Mouse (Mus musculus) cerebellum, adult 9-11 months (tissue): ENCODE data around the gene Cep57l1.
"Not testable (repeated sequence)": the region's sequence is repeated elsewhere in the genome, so short reads cannot be mapped to it uniquely, and the experiment has no call there.

Experiments used
- DNase-seq: peaks from one replicate; pipeline ENCODE4 v3.0.0; 2022

Cep57l1 gene

DNA sequence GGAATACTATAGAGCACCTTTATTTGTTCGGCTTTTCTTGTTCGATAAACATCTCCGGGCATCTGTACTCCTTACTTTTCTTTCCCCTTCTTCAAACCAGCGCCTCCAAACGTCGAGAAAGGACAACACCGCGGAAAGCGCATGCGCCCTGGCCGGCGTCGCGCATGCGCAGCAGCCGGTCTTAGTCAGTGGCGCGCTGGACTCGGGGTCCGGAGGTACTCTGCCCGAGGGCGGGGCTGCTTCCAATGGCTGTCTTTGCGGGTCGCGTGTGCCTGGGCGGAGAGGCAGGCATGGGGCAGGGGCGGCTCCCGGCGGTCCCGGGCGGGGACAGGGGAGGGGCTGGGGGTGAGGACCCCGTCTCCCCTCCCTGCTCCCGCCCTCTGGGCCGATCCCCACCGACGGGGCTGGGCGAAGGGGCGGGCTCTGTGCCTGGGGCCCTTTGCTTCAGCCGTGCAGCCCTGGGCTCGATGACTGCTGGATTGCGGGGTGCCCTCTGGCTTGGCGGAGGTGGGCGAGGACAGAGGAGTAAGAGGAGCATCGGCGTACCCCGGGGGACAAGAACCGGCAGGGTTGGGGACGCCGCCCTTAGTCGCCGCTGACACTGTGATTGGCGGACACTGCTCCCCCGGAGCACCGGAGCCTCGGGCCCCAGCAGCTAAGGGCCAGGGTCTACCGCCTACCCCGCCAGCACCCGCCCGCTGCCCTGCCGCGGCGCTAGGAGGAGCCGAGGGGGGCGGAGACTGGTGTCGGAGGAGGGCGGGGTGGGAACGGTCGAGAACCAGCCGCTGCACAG lies at the start of gene Cep57l1, which contains the start of gene Sesn1:
Gene Cep57l1, minus strand, starts transcription at position 101 of the 793 bp plus-strand sequence.
Gene Sesn1, plus strand, starts transcription at position 165 of the 793 bp plus-strand sequence.
- DNase-seq, result peak; percentile 93

DNA sequence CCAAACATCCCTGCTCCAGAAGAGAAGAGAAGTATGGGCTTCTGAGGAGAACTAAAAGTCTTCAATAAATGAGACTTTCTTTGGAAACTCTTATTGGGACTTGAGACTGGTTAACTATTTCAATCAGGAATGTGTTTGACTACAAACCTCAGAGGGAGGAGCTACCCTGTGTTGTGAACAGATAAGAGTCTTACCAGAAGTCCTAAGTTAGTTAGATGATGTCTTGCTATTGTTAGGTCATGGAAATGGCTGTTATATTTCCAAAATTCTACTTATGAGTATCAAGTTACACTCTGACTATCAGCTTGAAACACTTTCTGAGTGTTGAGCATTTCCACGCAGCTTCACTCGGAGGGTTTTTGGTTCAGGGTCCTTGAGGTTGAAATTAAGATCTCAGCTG lies 39.0 kb upstream of the Cep57l1 start:
- DNase-seq, result no peak

DNA sequence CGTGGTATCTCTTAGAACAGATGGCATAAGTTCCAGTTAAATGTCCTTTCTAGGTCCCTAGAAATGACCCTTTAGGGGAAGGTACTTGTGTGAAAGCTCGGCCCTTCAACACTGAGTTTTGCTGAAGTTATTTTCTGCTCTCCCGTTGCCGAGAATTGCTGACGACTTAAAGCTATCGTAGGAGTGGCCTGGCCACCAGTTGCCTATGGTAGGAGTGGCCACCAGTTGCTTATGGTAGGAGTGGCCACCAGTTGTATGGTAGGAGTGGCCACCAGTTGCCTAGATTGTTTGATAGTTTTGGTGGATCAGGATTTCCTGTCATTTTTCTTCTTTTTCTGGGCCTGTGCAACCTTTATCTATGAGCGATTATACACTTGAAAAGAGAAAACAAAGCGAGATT lies 38.1 kb upstream of the Cep57l1 start:
- no peak for DNase-seq

GRCm38 (mm10) chr10:41838911-41839310 lies 29.2 kb upstream of the Cep57l1 start:
- no peak for DNase-seq

GRCm38 (mm10) chr10:41834131-41834530 lies 24.5 kb upstream of the Cep57l1 start:
- peak; percentile 84 for DNase-seq

DNA sequence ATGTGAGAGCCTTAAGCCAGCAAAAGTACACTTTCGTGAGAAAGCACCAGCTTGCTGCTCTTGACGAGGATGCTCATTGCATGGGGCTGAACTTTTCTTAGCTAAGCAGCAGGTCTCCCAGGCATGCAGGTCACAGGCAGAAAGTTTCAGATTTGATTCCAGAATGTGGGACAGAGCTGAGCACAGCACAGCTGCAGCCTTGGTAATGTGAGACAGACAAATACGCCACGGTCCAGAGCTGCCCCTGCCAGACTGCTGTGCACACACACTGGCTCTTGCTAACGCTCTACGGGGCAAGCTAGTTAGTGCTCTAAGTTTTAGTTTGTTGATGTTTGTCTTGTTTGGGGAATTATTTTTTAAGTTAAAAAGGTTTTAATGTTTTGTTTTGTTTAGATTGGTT lies 22.5 kb upstream of the Cep57l1 start:
- DNase-seq, result no peak

- peak; percentile 73 for DNase-seq
These were observed 21.3 kb upstream of the Cep57l1 start for GRCm38 (mm10) chr10:41830851-41831522.

GRCm38 (mm10) chr10:41830445-41830844 lies 20.8 kb upstream of the Cep57l1 start:
- no peak for DNase-seq

- DNase-seq, result no peak
These were observed 20.3 kb upstream of the Cep57l1 start for GRCm38 (mm10) chr10:41829980-41830379.

DNA sequence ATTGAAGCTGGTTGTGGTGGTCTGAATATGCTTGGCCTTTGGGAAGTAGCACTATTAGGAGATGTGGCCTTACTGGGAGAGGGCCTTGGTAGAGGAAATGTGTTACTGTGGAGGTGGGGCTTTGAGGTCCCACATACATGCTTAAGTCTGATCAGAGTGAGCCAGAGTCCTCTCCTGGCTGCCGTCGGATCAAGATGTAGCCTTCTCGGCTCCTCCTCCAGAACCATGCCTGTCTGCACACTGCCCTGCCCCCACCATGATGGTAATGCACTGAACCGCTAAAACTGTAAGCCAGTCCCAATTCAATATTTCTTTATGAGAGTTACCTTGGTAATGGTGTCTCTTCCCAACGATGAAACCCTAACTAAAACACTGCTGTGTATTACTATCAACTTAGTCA lies 19.5 kb upstream of the Cep57l1 start:
- no peak for DNase-seq

DNA sequence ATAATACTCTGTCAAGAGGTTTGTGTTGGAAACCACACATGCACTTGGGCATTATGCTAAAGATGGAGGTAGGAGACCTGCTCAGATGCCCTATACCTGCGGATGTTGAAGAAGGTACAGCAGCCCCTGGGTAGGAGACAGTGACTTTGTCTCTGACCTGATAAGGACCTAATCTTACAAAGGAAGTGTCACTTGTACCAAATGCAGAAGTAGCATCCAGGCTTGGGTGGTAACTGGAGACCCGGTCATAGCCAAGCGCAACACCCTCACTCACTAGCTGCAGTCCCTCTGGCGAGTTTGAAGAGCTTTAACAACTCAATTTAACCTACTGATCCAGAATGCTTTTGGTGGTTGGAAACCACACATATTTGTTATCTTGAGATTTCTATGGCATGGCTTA lies 18.1 kb upstream of the Cep57l1 start:
- no peak for DNase-seq

DNA sequence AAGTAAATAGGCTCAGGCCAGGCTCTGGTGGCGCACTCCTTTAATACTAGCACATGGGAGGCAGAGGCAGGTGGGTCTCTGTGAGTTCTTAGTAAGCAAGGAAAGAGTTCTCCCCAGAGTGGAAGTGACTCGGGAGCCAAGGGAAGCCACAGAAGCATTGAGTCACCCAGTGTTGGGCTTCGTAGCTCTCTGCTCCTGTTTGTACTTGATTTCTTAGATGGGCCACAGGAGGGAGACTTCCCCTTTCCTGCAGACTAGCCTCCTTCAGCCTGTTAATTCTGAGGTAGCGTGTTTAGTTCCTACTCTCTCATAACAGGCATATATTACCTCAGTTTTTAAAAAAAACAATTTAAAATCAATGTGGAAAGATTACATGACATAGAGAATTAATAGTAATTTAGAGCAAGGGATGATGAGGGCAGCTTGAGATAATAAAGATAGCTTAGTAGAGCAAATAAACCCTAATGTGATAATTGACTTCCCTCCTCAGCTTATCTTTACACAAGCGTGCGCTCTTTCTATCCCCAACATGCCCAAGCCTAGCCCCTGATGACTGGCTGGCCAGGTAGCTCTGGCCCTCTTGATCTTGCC lies 16.9 kb upstream of the Cep57l1 start:
- no peak for DNase-seq

GRCm38 (mm10) chr10:41825996-41826395 lies 16.3 kb upstream of the Cep57l1 start:
- no peak for DNase-seq

GRCm38 (mm10) chr10:41825041-41825440 lies 15.4 kb upstream of the Cep57l1 start:
- no peak for DNase-seq

- no peak for DNase-seq
These were observed 14.2 kb upstream of the Cep57l1 start for GRCm38 (mm10) chr10:41823916-41824315.

DNA sequence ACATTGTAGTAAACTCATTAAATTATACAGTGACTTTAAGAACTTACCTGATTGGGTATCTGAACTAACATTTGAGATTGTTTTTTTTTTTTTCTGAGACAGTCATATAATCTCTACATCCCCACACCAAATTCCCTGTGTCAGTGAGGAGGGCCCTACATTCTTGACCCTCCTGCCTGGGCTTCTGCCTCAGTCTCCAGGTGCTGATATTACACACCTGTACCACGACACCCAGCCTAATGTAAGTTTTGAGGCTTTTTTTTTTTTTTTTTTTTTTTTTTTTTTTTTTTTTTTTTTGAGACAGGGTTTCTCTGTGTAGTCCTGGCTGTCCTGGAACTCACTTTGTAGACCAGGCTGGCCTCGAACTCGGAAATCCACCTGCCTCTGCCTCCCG lies 13.6 kb upstream of the Cep57l1 start:
- not testable (repeated sequence) for DNase-seq

DNA sequence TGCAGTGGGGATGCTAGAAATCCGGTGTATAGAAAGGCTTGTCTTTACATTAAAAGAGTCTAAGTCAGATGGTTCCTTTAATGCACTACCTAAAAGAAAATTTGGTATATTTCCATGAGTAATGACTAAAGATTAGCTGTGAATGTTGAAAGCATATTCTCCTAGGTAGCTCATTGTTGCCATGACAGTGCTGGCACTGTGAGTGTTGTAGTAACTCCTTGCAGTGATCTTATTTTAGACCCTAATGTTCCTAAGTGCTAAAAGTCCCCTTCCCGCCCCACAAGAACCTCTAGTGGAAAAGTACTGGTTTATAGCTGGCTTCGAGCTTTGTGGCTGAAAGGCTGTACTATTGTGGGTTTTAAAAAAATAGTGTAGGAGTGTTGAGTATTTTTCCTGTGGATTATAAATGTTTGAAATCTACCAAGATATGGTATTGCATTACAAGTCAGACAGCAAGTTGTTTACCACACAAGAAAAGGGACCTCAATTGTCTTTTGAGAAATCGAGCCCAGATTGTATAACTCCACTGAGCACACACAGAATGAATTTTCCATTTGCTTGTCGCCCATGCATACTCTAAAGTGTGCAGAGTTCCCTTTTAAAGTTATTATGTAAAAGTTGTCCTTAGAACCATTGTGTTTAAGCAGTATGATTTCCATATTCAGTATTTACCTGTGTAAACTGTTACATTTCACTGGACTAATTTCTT lies 13.1 kb upstream of the Cep57l1 start:
- DNase-seq, result no peak

DNA sequence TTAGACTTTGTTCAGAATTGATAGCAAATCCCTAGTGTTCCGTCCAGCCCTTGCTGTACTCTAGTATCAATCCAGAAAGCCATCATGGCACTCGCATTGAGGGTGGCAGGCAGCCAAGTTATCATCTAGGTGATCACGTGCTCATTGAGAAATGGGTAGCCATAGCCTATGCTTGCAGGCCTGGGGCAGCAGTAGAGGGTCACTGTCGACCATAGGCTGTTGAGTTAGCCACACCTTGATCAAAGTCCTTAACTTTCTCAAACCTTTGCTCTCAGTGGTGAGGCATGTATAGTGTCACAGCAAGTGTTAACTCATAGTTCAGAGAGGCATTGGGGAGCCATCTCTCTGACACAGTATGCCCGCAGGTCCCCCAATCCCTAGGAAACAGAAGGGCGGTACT lies 11.5 kb upstream of the Cep57l1 start:
- no peak for DNase-seq

GRCm38 (mm10) chr10:41820401-41820800 lies 10.7 kb upstream of the Cep57l1 start:
- no peak for DNase-seq

GRCm38 (mm10) chr10:41819307-41819706 lies 9.6 kb upstream of the Cep57l1 start:
- DNase-seq, result no peak

DNA sequence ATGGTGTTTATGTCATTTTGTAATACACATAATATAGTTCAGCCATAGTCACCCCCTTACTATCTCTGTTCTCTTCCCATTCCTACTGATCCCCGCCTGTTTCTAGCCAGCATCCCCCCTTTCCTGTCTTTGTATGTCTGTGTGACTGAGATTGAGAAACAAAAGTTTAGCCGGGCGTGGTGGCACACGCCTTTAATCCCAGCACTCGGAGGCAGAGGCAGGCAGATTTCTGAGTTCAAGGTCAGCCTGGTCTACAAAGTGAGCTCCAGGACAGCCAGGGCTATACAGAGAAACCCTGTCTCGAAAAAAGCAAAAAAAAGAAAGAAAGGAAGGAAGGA lies 9.0 kb upstream of the Cep57l1 start:
- DNase-seq, result not testable (repeated sequence)

DNA sequence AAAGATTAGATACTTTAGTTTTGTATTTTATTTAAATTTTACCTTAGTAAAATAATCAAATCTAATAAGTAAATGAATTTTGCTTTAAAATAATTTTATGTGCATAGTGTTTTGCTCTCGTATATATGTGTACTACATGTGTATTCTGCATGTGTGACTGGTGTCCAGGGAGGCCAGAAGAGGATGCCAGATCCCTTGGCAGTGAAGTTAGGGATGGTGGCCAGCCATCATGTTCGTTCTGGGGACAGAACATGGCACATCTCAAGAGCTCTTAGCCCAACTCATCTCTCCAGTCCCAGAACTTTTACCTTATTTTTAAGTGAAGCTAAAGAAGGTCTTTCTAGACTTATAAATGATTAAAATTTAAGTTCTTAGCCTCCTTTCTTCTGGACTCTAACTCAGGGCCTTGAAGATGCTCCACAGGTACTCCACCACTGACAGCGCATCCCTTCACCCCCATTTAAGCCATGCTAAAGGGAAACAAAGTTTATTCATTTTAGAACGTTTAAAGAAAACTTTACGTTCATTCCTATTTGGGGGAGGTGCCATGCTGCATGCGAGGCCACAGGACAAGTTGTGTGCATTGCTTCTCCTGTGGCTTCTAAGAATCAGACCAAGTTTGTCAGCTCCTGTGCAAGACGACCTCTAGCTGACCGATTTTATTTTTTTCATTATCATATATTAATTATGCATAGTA lies 8.5 kb upstream of the Cep57l1 start:
- DNase-seq, result no peak

GRCm38 (mm10) chr10:41816516-41816915 lies 6.8 kb upstream of the Cep57l1 start:
- DNase-seq, result no peak
